Mouse (Mus musculus): ENCODE measurements around the gene Rnf128.

The Rnf128 gene

DNA sequence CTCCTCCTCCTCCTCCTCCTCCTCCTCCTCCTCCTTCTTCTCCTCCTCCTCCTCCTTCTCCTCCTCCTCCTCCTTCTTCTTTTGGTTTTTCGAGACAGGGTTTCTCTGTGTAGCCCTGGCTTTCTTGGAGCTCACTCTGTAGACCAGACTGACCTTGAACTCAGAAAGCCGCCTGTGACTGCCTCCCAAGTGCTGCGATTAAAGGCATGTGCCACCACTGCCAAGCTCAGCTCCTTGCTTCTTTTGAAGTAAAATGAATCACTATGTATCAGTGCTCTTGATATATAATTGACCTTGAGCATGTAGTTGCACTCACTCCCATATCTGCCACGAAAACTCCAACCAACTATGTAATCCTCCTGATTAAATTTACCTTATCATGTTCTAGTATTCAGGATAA, 59.0 kb downstream of the Rnf128 start:
- in situ Hi-C loops (cut with MboI, MseI), result no loop called here

DNA sequence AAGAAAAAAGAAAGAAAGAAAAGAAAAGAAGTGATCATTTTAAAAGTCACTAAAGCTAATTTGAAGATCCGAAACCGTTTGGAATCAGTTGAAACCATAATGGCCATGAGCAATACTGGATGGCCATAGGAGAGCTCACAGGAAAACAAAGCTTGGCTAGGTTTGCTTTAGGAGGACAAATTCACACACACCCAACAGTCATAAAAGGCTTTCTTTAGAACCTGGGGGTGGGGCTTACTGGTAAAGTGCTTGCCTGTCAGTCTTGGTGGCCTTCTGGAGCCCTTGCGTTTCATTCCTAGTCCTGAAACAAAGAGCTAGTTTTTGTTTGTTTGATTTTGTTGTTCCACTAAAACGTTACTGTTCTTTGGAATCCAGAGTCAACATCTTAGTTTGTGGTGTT, 71.6 kb downstream of the Rnf128 start:
- in situ Hi-C loops (cut with MboI, MseI), result no loop called here

DNA sequence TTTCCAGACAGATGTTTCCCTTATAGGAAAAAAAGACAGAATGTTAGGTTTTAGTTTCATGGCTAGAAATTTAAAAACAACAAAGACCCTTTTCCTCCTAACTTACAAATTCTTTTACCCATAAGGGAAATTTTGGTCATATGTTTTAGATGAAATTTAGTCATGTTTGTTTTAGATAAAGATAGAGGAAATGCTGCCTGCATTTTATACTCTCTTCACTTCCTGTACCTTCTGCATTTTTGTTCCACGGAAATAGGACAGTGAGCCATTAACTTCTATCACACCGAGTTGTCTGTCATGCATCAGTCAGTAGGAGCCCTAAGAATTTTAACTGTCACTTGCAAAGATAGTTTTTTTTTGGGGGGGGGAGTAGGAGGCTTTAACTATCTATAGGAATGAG, 76.6 kb downstream of the Rnf128 start:
- in situ Hi-C loops (cut with MboI, MseI), result no loop called here

DNA sequence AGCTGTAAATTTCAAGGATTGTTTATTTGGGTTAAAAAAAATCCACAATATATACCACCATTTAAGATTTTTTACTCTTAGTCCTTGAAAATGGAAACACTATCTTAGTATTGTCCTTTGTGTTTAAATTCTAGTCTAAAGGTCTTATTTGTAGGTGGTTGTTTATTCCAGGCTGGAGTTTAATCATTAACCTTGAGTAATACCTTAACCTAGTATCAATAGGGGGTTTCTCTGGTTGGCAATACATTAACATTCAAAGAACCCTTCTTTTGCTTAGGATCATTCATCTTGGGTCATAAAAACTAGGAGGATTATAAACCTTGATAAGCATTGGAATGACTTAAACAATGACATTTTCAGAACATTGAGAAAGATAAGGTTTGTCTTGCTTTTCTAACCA, 77.3 kb downstream of the Rnf128 start:
- in situ Hi-C loops (cut with MboI, MseI), result no loop called here

DNA sequence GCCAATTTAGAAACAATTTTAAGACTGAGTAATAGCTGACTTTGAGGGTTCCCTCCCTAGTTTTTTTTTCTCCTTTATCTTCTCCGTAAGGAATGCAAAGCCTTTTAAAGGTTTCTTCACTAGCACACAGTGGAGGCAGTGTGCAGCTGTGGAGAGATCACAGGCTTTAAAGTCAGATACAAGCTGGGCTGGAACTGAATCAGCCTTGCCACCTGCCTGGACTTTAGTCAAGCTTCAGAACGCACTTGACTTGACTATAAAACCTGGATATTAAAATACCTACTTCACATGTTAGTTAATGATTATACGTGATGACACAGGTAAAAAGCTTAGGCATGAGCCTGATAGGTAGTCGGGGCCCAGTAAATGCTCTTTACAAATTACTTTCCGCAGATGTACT, 89.1 kb downstream of the Rnf128 start:
- in situ Hi-C loops (cut with MboI, MseI), result no loop called here

DNA sequence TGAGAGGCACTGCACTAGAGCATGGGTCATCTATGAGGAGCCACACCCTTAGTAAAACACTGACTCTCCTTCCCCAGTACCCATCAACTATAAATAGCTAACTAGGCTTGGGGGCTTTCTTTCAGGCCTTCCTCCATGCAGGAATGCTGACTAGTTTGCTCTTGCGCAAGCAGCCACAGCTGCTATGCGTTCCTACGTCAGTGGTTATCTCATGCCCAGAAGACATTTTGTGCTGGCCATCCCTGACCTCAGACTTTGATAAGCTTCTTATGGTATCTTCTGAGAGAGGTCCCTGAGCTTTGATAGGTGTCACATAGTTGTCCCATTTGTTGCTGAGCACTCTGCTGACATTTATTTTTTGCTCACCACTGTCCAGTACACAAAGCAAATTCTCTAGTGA, 90.2 kb downstream of the Rnf128 start:
- in situ Hi-C loops (cut with MboI, MseI), result no loop called here

DNA sequence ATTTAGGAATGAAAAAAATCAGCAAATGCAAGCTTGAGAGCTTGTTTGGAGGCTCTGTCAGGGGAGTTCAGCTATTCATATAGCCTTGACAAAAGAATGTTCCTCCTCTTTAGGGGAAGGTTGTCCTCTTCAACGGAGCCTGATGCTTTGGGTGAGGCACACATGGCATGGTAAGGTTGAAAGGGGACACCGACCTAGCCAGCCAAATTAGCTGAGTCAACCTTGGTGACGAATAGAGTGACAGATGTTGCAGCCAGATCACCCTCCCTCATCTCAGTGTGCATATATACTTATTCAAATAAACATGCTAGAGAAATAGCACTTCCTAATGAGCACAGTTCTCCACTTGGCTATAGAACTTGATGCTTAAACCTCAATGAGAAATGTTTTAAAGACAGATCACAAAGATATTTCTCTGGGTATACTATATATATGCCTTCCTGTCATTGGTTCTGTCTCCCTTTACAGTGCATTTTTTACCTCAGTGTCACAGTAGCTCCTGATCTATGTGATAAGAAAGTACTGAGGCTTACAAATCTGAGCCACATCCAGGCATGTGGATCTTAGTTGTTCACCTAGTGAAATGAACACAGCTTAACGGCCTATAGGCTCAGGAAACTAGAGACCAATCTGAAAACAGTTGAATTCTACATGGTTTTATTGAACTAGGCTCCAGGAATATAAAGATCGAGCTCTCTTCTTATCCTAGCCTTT, 91.4 kb downstream of the Rnf128 start:
- in situ Hi-C loops (cut with MboI, MseI), result no loop called here

DNA sequence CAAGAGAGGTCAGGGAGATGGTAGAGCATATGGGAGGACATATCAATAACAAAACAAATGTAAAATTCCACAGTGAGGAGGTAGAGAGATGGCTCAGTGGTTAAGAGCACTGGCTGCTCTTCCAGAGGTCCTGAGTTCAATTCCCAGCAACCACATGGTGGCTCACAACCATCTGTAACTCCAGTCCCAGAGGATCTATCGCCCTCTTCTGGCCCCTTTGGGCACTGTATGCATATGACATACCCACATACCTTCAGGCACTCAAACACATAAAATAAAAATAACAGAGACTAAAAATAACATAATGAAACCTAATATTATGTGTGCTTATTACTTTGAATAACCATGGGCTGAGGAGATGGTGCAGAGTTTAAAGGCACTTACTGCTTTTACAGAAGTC, 99.0 kb downstream of the Rnf128 start:
- in situ Hi-C loops (cut with MboI, MseI), result no loop called here

DNA sequence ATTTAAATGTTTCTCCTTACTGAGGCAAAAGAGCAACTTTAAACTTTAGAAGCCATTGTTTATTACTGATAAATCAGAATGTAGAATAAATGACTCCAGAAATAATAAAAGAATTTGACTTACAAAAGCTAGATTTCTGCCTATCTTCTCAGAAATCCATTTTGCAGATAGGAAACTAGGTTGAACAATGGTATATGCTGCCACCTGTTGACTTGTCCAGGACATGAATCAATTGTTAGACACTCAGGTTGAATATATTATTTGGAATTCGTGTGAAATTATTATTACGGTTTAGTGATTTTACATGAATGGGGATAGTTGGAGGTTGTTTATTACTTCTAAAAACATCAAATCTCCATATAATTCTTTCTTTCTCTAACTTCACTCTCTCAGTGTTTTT, 102.7 kb downstream of the Rnf128 start:
- in situ Hi-C loops (cut with MboI, MseI), result loop anchor here (5.0 kb wide), 1 partner anchor 244 kb away; no protein-coding TSS in a partner anchor

DNA sequence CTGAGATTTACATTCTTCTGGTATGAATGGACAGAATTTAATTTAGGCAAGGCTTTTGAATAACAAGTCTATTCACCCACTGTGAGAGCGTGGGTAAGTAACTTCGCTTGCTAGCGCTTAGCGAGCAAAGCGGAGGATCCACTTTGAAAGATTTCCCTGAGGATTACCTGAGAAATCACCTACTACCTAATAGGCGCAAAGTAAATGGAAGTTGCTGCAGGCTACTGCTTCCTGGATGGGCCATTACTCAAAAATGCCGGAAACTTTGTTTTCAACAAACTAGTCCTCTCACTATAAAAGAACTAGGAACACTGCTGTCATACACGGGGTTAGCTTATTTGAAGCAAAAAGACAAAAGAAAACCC, 121.3 kb downstream of the Rnf128 start:
- in situ Hi-C loops (cut with MboI, MseI), result no loop called here

DNA sequence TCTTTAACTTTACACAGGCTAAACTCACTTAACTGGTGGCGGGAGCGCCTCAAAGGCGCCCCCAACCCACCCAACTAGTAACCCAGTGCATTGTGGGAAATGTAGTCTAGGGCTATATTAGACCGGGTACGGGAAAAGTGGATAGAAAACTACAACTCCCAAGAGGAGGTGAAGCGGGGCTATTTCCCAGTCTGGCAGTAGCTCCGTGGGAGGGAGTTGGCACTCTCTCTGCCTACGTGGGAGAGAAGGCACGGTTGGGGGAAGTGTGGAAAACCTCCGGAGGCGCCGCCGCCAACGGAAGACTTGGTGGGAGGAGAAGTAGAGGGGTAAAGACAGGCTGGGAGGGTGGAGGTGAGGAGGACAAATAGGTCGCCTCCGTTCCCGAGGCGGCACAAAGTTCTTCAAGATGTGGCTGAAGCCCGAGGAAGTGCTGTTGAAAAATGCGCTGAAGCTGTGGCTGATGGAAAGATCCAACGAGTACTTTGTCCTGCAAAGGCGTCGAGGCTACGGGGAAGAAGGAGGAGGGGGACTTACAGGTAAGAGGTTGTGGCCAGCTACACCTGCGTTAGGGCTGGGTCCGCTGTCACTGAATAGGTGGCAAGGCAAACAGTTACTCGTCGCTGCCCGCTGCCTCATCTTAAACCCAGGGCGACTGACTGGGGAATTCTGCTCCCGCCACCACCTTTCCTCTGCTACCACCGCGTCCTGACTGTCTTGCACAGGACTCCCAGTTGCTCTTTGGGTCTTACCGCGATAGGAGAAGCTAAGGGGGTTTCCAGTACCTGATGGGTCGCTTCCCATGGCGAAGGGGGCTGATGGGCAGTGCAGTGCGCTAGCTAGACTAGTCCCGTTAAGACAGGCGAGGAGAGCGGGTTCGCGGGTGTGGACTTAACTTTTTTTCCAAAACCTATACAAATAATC, 121.9 kb downstream of the Rnf128 start, which contains the start of gene Tbc1d8b:
Gene Tbc1d8b (plus strand): TSS at position 222 of the 921 bp plus-strand sequence.
- in situ Hi-C loops (cut with MboI, MseI), result no loop called here

DNA sequence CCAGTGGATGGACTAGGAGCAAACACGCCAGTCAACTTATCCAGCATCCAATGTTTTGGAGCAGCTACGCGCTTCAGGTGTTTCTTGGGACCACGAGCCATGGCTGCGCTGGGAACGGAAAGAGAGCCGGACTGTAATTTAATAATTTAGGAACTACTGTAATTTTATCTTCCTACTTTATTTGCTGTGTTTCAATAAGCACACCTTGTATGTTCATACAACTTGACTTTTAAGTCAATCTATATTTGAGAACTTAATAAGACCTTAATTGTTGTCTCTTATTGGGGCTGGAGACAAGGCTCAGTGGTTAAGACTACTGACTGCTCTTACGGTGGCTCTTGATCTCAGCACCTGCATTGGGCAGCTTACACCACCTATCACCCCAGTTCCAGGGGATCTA, 151.3 kb downstream of the Rnf128 start, which contains the start of gene Gm15013:
Gene Gm15013 (minus strand): TSS at position 101 of the 400 bp plus-strand sequence.
- in situ Hi-C loops (cut with MboI, MseI), result no loop called here

DNA sequence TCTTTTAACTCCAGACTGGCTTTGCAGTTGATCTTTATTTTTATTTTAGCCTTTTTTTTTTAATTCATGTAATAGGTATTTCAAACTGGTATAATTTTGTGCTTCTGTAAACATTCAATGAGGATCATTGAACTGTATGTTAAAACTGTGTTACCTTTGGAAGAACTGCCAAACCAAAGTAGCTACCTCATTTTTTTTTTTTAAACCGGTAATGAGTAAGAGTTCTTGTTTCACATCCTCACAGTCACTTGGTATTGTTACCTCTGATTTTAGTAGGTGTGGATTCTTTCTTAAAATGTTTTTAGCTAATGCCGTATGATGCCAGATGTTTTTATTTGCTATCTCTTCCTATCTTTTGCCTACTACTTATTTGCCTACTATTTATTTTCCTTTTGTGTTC, 159.2 kb downstream of the Rnf128 start:
- in situ Hi-C loops (cut with MboI, MseI), result no loop called here

Data from regulatory T cell (primary cell).